Mouse (Mus musculus): ENCODE data around the gene Stat3. TPM values are rescaled to one million over a fixed set of nuclear protein-coding genes. Genes with fewer than 3 reads are reported as not detected.
A peak's percentile ranks its signal among the peaks of the same experiment; 100 is the strongest.

Gene Stat3
- polyA plus RNA-seq, 1 experiment from 2014 or later, result 33.7 TPM

- Histone ChIP-seq H3K4me1 (peaks cover 64% of the 10 kb centered on the region), H3K36me3 (peaks cover 9% of the 10 kb centered on the region; the same call in 1 of the 2 replicates), H3K9me3 (no peaks in the 10 kb centered on the region), H3K27ac (peak within 1 kb of the TSS; percentile 95), H3K4me3 (peak within 1 kb of the TSS; percentile 82), H3K27me3 (ENCODE audit: insufficient read depth, poor library complexity, severe bottlenecking) (peaks cover 77% of the 10 kb centered on the region)
- DNase-seq (ENCODE audit: low spot score), result peak; percentile 96
- WGBS, result 0% methylated on average over 20 of the region's 20 CpGs
Observed at GRCm38 (mm10) chr11:100970557-100970937, 31.2 kb upstream of the Stat3 start, which contains the start of gene Cavin1. Gene Cavin1, minus strand, starts transcription at chr11:100970887.

GRCm38 (mm10) chr11:100969744-100970556 lies 30.6 kb upstream of the Stat3 start:
- Histone ChIP-seq H3K4me1 (peaks cover 67% of the 10 kb centered on the region), H3K36me3 (peaks cover 15% of the 10 kb centered on the region; the same call in 1 of the 2 replicates), H3K9me3 (no peaks in the 10 kb centered on the region), H3K27me3 (ENCODE audit: insufficient read depth, poor library complexity, severe bottlenecking) (peaks cover 76% of the 10 kb centered on the region), H3K4me3 (peak overlapping the region; percentile 82), H3K27ac (peak overlapping the region; percentile 95)
- no peak for DNase-seq (ENCODE audit: low spot score)
- WGBS, result under 1% methylated on average over 65 of the region's 65 CpGs

GRCm38 (mm10) chr11:100969189-100969743 lies 29.9 kb upstream of the Stat3 start:
- no peaks in the 10 kb centered on the region for H3K9me3 ChIP-seq
- WGBS, result 3% methylated on average over 34 of the region's 35 CpGs
- no peak for DNase-seq (ENCODE audit: low spot score)
- H3K27me3 ChIP-seq (ENCODE audit: insufficient read depth, poor library complexity, severe bottlenecking), result peaks cover 76% of the 10 kb centered on the region
- H3K27ac ChIP-seq, result peak overlapping the region; percentile 95
- peak overlapping the region; percentile 82 for H3K4me3 ChIP-seq
- peaks cover 72% of the 10 kb centered on the region for H3K4me1 ChIP-seq
- H3K36me3 ChIP-seq, result peaks cover 22% of the 10 kb centered on the region

GRCm38 (mm10) chr11:100968501-100968900 lies 29.2 kb upstream of the Stat3 start:
- peaks cover 29% of the 10 kb centered on the region for H3K36me3 ChIP-seq
- peaks cover 80% of the 10 kb centered on the region for H3K4me1 ChIP-seq
- H3K27me3 ChIP-seq (ENCODE audit: insufficient read depth, poor library complexity, severe bottlenecking), result peaks cover 73% of the 10 kb centered on the region
- H3K9me3 ChIP-seq, result no peaks in the 10 kb centered on the region
- peak overlapping the region; percentile 95 for H3K27ac ChIP-seq
- H3K4me3 ChIP-seq, result peak overlapping the region; percentile 82
- no peak for DNase-seq (ENCODE audit: low spot score)
- WGBS, result 69% methylated on average over 5 of the region's 5 CpGs

- Histone ChIP-seq H3K9me3 (no peaks in the 10 kb centered on the region), H3K27ac (peak overlapping the region; percentile 95), H3K4me1 (peaks cover 85% of the 10 kb centered on the region), H3K4me3 (peak overlapping the region; percentile 82), H3K36me3 (peaks cover 29% of the 10 kb centered on the region), H3K27me3 (ENCODE audit: insufficient read depth, poor library complexity, severe bottlenecking) (peaks cover 67% of the 10 kb centered on the region)
- DNase-seq (ENCODE audit: low spot score), result no peak
- WGBS, result 69% methylated on average over 5 of the region's 5 CpGs
Observed at GRCm38 (mm10) chr11:100967881-100968420, 28.6 kb upstream of the Stat3 start.

- H3K27me3 ChIP-seq (ENCODE audit: insufficient read depth, poor library complexity, severe bottlenecking), result peaks cover 62% of the 10 kb centered on the region
- peaks cover 34% of the 10 kb centered on the region for H3K36me3 ChIP-seq
- peak overlapping the region; percentile 82 for H3K4me3 ChIP-seq
- no peak for DNase-seq (ENCODE audit: low spot score)
- H3K9me3 ChIP-seq, result no peaks in the 10 kb centered on the region
- WGBS, result 25% methylated on average over 5 of the region's 5 CpGs
- H3K27ac ChIP-seq, result peak overlapping the region; percentile 95
- peaks cover 91% of the 10 kb centered on the region for H3K4me1 ChIP-seq
Observed at GRCm38 (mm10) chr11:100967376-100967775, 28.0 kb upstream of the Stat3 start.

GRCm38 (mm10) chr11:100965760-100966159 lies 26.4 kb upstream of the Stat3 start:
- Histone ChIP-seq H3K4me3 (peak overlapping the region; percentile 82; the same call in 1 of the 2 replicates), H3K9me3 (no peaks in the 10 kb centered on the region), H3K27ac (peak overlapping the region; percentile 95), H3K4me1 (peaks cover 90% of the 10 kb centered on the region), H3K27me3 (ENCODE audit: insufficient read depth, poor library complexity, severe bottlenecking) (peaks cover 46% of the 10 kb centered on the region), H3K36me3 (peaks cover 37% of the 10 kb centered on the region)
- no peak for DNase-seq (ENCODE audit: low spot score)
- WGBS, result 47% methylated on average over 6 of the region's 6 CpGs

- H3K27ac ChIP-seq, result peak overlapping the region; percentile 95
- H3K27me3 ChIP-seq (ENCODE audit: insufficient read depth, poor library complexity, severe bottlenecking), result peaks cover 39% of the 10 kb centered on the region
- DNase-seq (ENCODE audit: low spot score), result no peak
- H3K4me1 ChIP-seq, result peaks cover 91% of the 10 kb centered on the region
- H3K36me3 ChIP-seq, result peaks cover 37% of the 10 kb centered on the region
- H3K9me3 ChIP-seq, result no peaks in the 10 kb centered on the region
- peak overlapping the region; percentile 5; the same call in 1 of the 2 replicates for H3K4me3 ChIP-seq
- 78% methylated on average over 6 of the region's 6 CpGs for WGBS
Observed at GRCm38 (mm10) chr11:100964901-100965542, 25.7 kb upstream of the Stat3 start.

- Histone ChIP-seq H3K36me3 (peaks cover 38% of the 10 kb centered on the region), H3K4me3 (no peak overlapping the region), H3K27me3 (ENCODE audit: insufficient read depth, poor library complexity, severe bottlenecking) (peaks cover 33% of the 10 kb centered on the region), H3K27ac (no peak overlapping the region), H3K4me1 (peaks cover 91% of the 10 kb centered on the region), H3K9me3 (no peaks in the 10 kb centered on the region)
- no peak for DNase-seq (ENCODE audit: low spot score)
- WGBS, result 84% methylated on average over 7 of the region's 7 CpGs
Observed at GRCm38 (mm10) chr11:100964180-100964579, 24.8 kb upstream of the Stat3 start.

- peak overlapping the region; percentile 24; the same call in 1 of the 2 replicates for H3K27ac ChIP-seq
- 77% methylated on average over 9 of the region's 9 CpGs for WGBS
- peaks cover 33% of the 10 kb centered on the region for H3K27me3 ChIP-seq (ENCODE audit: insufficient read depth, poor library complexity, severe bottlenecking)
- H3K4me3 ChIP-seq, result no peak overlapping the region
- H3K4me1 ChIP-seq, result peaks cover 92% of the 10 kb centered on the region
- no peak for DNase-seq (ENCODE audit: low spot score)
- peaks cover 43% of the 10 kb centered on the region for H3K36me3 ChIP-seq
- H3K9me3 ChIP-seq, result no peaks in the 10 kb centered on the region
Observed at GRCm38 (mm10) chr11:100963647-100964046, 24.3 kb upstream of the Stat3 start.

- Histone ChIP-seq H3K9me3 (no peaks in the 10 kb centered on the region), H3K27ac (peak overlapping the region; percentile 53), H3K4me3 (no peak overlapping the region), H3K27me3 (ENCODE audit: insufficient read depth, poor library complexity, severe bottlenecking) (peaks cover 33% of the 10 kb centered on the region), H3K36me3 (peaks cover 55% of the 10 kb centered on the region), H3K4me1 (peaks cover 89% of the 10 kb centered on the region)
- WGBS, result 60% methylated on average over 9 of the region's 9 CpGs
- DNase-seq (ENCODE audit: low spot score), result no peak
Observed at GRCm38 (mm10) chr11:100962371-100962911, 23.1 kb upstream of the Stat3 start.

- no peak for DNase-seq (ENCODE audit: low spot score)
- H3K27me3 ChIP-seq (ENCODE audit: insufficient read depth, poor library complexity, severe bottlenecking), result peaks cover 32% of the 10 kb centered on the region
- H3K4me1 ChIP-seq, result peaks cover 70% of the 10 kb centered on the region
- no peak overlapping the region for H3K4me3 ChIP-seq
- WGBS, result 11% methylated on average over 6 of the region's 6 CpGs
- no peaks in the 10 kb centered on the region for H3K9me3 ChIP-seq
- no peak overlapping the region for H3K27ac ChIP-seq
- H3K36me3 ChIP-seq, result peaks cover 62% of the 10 kb centered on the region
Observed at GRCm38 (mm10) chr11:100960540-100960939, 21.2 kb upstream of the Stat3 start.
